Mouse (Mus musculus) kidney, embryonic 16.5 days (tissue): ENCODE data around the gene Fam171a2. TPM values are rescaled to one million over a fixed set of nuclear protein-coding genes. Genes with fewer than 3 reads are reported as not detected.

Experiments
- ATAC-seq: fragments of 200-750 bp; cut with Nextera tagmentation; 2 replicates; pipeline ENCODE4 v1.8.0; 2017; ENCODE audit warnings: moderate TSS enrichment; ENCODE audit not compliant: low FRiP score, low TSS enrichment
- H3K27ac ChIP-seq: fragments of 300-500 bp; sonication (generic); 2 replicates; pipeline ENCODE4 v1.5.1; 2014; ENCODE audit warnings: low read length
- H3K27me3 ChIP-seq: fragments of 300-500 bp; sonication (generic); 2 replicates; pipeline ENCODE4 v1.6.1; 2014; ENCODE audit warnings: low read length, control low read depth, mixed read lengths; ENCODE audit not compliant: insufficient read depth
- H3K36me3 ChIP-seq: fragments of 300-500 bp; sonication (generic); 2 replicates; pipeline ENCODE4 v1.6.1; 2014; ENCODE audit warnings: low read length, control low read depth, mixed read lengths; ENCODE audit not compliant: insufficient read depth
- H3K4me1 ChIP-seq: fragments of 300-500 bp; sonication (generic); 2 replicates; pipeline ENCODE4 v1.6.1; 2014; ENCODE audit warnings: low read length, control low read depth, mixed read lengths; ENCODE audit not compliant: insufficient read depth
- H3K4me2 ChIP-seq: fragments of 300-500 bp; sonication (generic); replicated peaks from 2 replicates; pipeline ENCODE4 v1.6.1; 2014; ENCODE audit warnings: low read depth, low read length
- H3K4me3 ChIP-seq: fragments of 300-500 bp; sonication (generic); 2 replicates; pipeline ENCODE4 v1.5.1; 2014; ENCODE audit warnings: mild to moderate bottlenecking, low read length
- H3K9ac ChIP-seq: fragments of 300-500 bp; sonication (generic); replicated peaks from 2 replicates; pipeline ENCODE4 v1.6.1; 2014; ENCODE audit warnings: low read length
- H3K9me3 ChIP-seq: fragments of 300-500 bp; sonication (generic); 2 replicates; pipeline ENCODE4 v1.6.1; 2016; ENCODE audit warnings: low read length, control low read depth
- WGBS: fragments of 180-500 bp; shearing (Covaris S2); extraction: QIAGEN DNeasy Blood & Tissue Kit; methylation state at CpG from one replicate; pipeline ENCODE4 v1.1.7; 2014; 5-methylcytosine and 5-hydroxymethylcytosine counted together
- polyA plus RNA-seq: library from polyadenylated mRNA; unstranded; fragments of >200 nt; fragmentation: Nextera tagmentation; extraction: Ambion mirVana; gene quantifications from 2 replicates; pipeline ENCODE4 v1.2.1, GENCODE M21; 2015

Fam171a2 gene
- 5.3 and 5.8 TPM in 2 replicates for polyA plus RNA-seq

- H3K4me1 ChIP-seq: peaks cover 37% of the 10 kb centered on the region
Observed at GRCm38 (mm10) chr11:102447497-102447896, at the start of gene Fam171a2. Gene Fam171a2 (minus strand): TSS chr11:102447682.

GRCm38 (mm10) chr11:102496732-102497131 is 49.2 kb upstream of the Fam171a2 start:
- WGBS: 55% methylated on average over 2 of the region's 2 CpGs
- Histone ChIP-seq H3K9ac (no peak overlapping the region), H3K9me3 (no peaks in the 10 kb centered on the region), H3K27me3 (no peaks in the 10 kb centered on the region), H3K36me3 (peaks cover 20% of the 10 kb centered on the region), H3K4me3 (no peak overlapping the region), H3K4me2 (no peak overlapping the region), H3K27ac (no peak overlapping the region), H3K4me1 (0 out of 2 replicates have a peak, but pooled peaks cover 4% of the 10 kb centered on the region)
- ATAC-seq: no peak

More at GRCm38 (mm10) chr11:102447497-102447896, at the start of gene Fam171a2:
- peak within 1 kb of the TSS; percentile 91 for H3K27ac ChIP-seq
- ATAC-seq: peak; percentile 75
- WGBS: under 1% methylated on average over 38 of the region's 40 CpGs
- H3K36me3 ChIP-seq: peaks cover 5% of the 10 kb centered on the region; the same call in 1 of the 2 replicates
- no peaks in the 10 kb centered on the region for H3K27me3 ChIP-seq
- H3K4me3 ChIP-seq: peak within 1 kb of the TSS; percentile 89
- H3K9ac ChIP-seq: peak within 1 kb of the TSS; percentile 98
- H3K4me2 ChIP-seq: peak within 1 kb of the TSS; percentile 80
- no peaks in the 10 kb centered on the region for H3K9me3 ChIP-seq

GRCm38 (mm10) chr11:102496206-102496605 is 48.7 kb upstream of the Fam171a2 start:
- H3K9ac ChIP-seq: no peak overlapping the region
- H3K36me3 ChIP-seq: peaks cover 20% of the 10 kb centered on the region
- no peaks in the 10 kb centered on the region for H3K9me3 ChIP-seq
- H3K27ac ChIP-seq: no peak overlapping the region
- H3K4me3 ChIP-seq: no peak overlapping the region
- no peaks in the 10 kb centered on the region for H3K27me3 ChIP-seq
- no peak overlapping the region for H3K4me2 ChIP-seq
- 0 out of 2 replicates have a peak, but pooled peaks cover 4% of the 10 kb centered on the region for H3K4me1 ChIP-seq
- no peak for ATAC-seq
- WGBS: 92% methylated on average over 2 of the region's 2 CpGs

GRCm38 (mm10) chr11:102495742-102496141 is 48.3 kb upstream of the Fam171a2 start:
- Histone ChIP-seq H3K36me3 (peaks cover 19% of the 10 kb centered on the region), H3K27me3 (no peaks in the 10 kb centered on the region)

DNA sequence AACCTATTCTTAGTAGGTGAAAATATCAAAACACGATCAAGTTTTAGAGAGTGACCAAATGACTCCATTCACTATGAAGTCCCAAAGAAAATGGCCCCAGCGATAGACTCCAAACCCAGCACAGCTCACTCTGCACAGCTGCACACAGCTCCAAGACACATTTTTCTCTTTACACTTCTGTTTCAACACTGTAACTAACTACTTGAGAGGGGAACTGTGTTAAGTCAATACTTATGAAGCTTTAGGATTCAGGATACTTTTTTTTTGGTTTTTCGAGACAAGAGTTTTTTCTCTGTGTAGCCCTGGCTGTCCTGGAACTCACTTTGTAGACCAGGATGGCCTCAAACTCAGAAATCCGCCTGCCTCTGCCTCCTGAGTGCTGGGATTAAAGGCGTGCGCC is 47.6 kb upstream of the Fam171a2 start:
- Histone ChIP-seq H3K9me3 (no peaks in the 10 kb centered on the region), H3K4me3 (no peak overlapping the region), H3K36me3 (peaks cover 15% of the 10 kb centered on the region), H3K27me3 (no peaks in the 10 kb centered on the region), H3K9ac (no peak overlapping the region), H3K27ac (no peak overlapping the region), H3K4me1 (0 out of 2 replicates have a peak, but pooled peaks cover 4% of the 10 kb centered on the region), H3K4me2 (no peak overlapping the region)
- ATAC-seq: no peak
- 94% methylated on average over 6 of the region's 6 CpGs for WGBS

More at GRCm38 (mm10) chr11:102495742-102496141, 48.3 kb upstream of the Fam171a2 start:
- H3K9me3 ChIP-seq: no peaks in the 10 kb centered on the region
- no peak for ATAC-seq
- no peak overlapping the region for H3K9ac ChIP-seq
- WGBS: 93% methylated on average over 5 of the region's 5 CpGs
- no peak overlapping the region for H3K4me3 ChIP-seq
- H3K27ac ChIP-seq: no peak overlapping the region
- H3K4me1 ChIP-seq: 0 out of 2 replicates have a peak, but pooled peaks cover 4% of the 10 kb centered on the region
- no peak overlapping the region for H3K4me2 ChIP-seq

GRCm38 (mm10) chr11:102494063-102494650 is 46.7 kb upstream of the Fam171a2 start:
- ATAC-seq: no peak
- H3K9ac ChIP-seq: no peak overlapping the region
- H3K27ac ChIP-seq: no peak overlapping the region
- H3K4me2 ChIP-seq: no peak overlapping the region
- H3K36me3 ChIP-seq: peaks cover 10% of the 10 kb centered on the region
- WGBS: 92% methylated on average over 7 of the region's 7 CpGs
- H3K27me3 ChIP-seq: no peaks in the 10 kb centered on the region
- 0 out of 2 replicates have a peak, but pooled peaks cover 4% of the 10 kb centered on the region for H3K4me1 ChIP-seq
- H3K9me3 ChIP-seq: no peaks in the 10 kb centered on the region
- H3K4me3 ChIP-seq: no peak overlapping the region

- Histone ChIP-seq H3K4me1 (0 out of 2 replicates have a peak, but pooled peaks cover 4% of the 10 kb centered on the region), H3K9me3 (no peaks in the 10 kb centered on the region), H3K27ac (no peak overlapping the region), H3K4me2 (no peak overlapping the region), H3K36me3 (peaks cover 4% of the 10 kb centered on the region), H3K9ac (no peak overlapping the region), H3K4me3 (no peak overlapping the region), H3K27me3 (no peaks in the 10 kb centered on the region)
- ATAC-seq: no peak
- 95% methylated on average over 2 of the region's 2 CpGs for WGBS
Observed at GRCm38 (mm10) chr11:102493241-102493640, 45.8 kb upstream of the Fam171a2 start.

DNA sequence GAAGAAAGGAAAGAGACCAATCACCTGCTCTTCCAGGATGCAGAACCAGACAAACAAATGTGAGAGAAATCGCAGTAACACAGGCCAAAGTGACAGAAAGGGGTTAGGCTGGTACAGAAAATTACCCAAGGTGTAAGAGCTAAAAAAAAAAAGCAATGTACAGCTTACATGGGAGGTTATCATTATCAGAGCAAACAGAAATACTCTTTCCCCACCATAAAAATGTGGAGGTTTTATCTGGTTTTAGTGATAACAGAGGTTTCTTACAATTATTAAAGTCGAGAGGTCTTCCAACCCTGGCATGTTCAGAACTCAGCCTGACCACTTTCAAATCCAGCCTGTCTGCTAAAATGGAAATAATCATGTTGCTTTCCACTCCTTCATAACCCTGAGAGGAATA is 40.4 kb upstream of the Fam171a2 start:
- Histone ChIP-seq H3K27me3 (no peaks in the 10 kb centered on the region), H3K4me1 (no peaks in the 10 kb centered on the region), H3K9me3 (no peaks in the 10 kb centered on the region), H3K4me3 (no peak overlapping the region), H3K9ac (no peak overlapping the region), H3K4me2 (no peak overlapping the region), H3K27ac (no peak overlapping the region), H3K36me3 (peaks cover 12% of the 10 kb centered on the region)
- WGBS: 96% methylated on average over 2 of the region's 2 CpGs
- ATAC-seq: no peak

- no peak overlapping the region for H3K9ac ChIP-seq
- H3K27ac ChIP-seq: no peak overlapping the region
- 72% methylated on average over 11 of the region's 11 CpGs for WGBS
- H3K4me3 ChIP-seq: no peak overlapping the region
- H3K9me3 ChIP-seq: no peaks in the 10 kb centered on the region
- no peaks in the 10 kb centered on the region for H3K27me3 ChIP-seq
- H3K36me3 ChIP-seq: peaks cover 12% of the 10 kb centered on the region
- H3K4me1 ChIP-seq: no peaks in the 10 kb centered on the region
- H3K4me2 ChIP-seq: no peak overlapping the region
- ATAC-seq: peak; percentile 84
Observed at GRCm38 (mm10) chr11:102486733-102487386, 39.4 kb upstream of the Fam171a2 start.

DNA sequence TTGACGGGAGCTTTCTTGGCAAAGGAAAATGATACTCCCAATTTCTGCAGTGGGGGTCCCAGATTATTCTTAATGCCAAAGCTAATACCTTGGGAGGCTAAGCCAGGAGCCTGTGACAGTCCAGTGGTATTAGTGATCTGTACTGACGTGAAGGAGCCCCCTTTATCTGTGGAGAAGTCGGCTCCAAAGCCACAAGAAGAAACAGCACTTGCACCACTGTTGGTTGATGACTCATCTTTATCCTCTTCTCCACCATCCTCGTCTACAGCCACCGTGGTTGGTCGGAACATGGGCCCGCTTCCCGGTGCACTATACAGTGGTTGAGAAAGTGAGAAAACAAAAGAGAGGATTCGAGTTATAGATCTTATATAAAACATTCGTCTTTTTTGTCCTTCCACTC is 34.3 kb upstream of the Fam171a2 start:
- Histone ChIP-seq H3K9ac (no peak overlapping the region), H3K4me2 (no peak overlapping the region), H3K4me1 (no peaks in the 10 kb centered on the region), H3K9me3 (no peaks in the 10 kb centered on the region), H3K36me3 (peaks cover 56% of the 10 kb centered on the region), H3K27me3 (no peaks in the 10 kb centered on the region), H3K4me3 (no peak overlapping the region), H3K27ac (no peak overlapping the region)
- ATAC-seq: no peak
- WGBS: 92% methylated on average over 10 of the region's 10 CpGs
